Mouse (Mus musculus): ENCODE data around the gene Cd34. TPM values are rescaled to one million over a fixed set of nuclear protein-coding genes. Genes with fewer than 3 reads are reported as not detected.

Gene Cd34
- polyA plus RNA-seq, 1 experiment from 2014 or later, result 34.8 TPM

GRCm38 (mm10) chr1:194929972-194930355, 8.7 kb upstream of the Cd34 start:
- WGBS, result 74% methylated on average over 1 of the region's 1 CpGs
- ATAC-seq (ENCODE audit: low FRiP score, low TSS enrichment) (no peak), DNase-seq (no peak)
- no peaks in the 10 kb centered on the region for H3K27me3 ChIP-seq (ENCODE audit: control insufficient read depth, insufficient read depth, low read length)
- no peaks in the 10 kb centered on the region for H3K36me3 ChIP-seq (ENCODE audit: control insufficient read depth, insufficient read depth, low read length)
- H3K27ac ChIP-seq (replicated peaks; ENCODE audit: low read depth, low read length), result no peak overlapping the region
- H3K9ac ChIP-seq (replicated peaks; ENCODE audit: low read length), result no peak overlapping the region
- no peaks in the 10 kb centered on the region for H3K9me3 ChIP-seq (ENCODE audit: control insufficient read depth, low read length)
- no peaks in the 10 kb centered on the region for H3K4me1 ChIP-seq (ENCODE audit: control insufficient read depth, insufficient read depth, low read length)
- no peak overlapping the region for H3K4me3 ChIP-seq (replicated peaks; ENCODE audit: low read depth, low read length)
- H3K4me2 ChIP-seq (ENCODE audit: low read length), result no peak overlapping the region

GRCm38 (mm10) chr1:194930706-194931105, 7.9 kb upstream of the Cd34 start:
- ATAC-seq (ENCODE audit: low FRiP score, low TSS enrichment) (no peak), DNase-seq (no peak)
- Histone ChIP-seq H3K4me2 (ENCODE audit: low read length) (no peak overlapping the region), H3K4me3 (replicated peaks; ENCODE audit: low read depth, low read length) (no peak overlapping the region), H3K27ac (replicated peaks; ENCODE audit: low read depth, low read length) (no peak overlapping the region), H3K9ac (replicated peaks; ENCODE audit: low read length) (no peak overlapping the region), H3K4me1 (ENCODE audit: control insufficient read depth, insufficient read depth, low read length) (no peaks in the 10 kb centered on the region), H3K36me3 (ENCODE audit: control insufficient read depth, insufficient read depth, low read length) (no peaks in the 10 kb centered on the region), H3K27me3 (ENCODE audit: control insufficient read depth, insufficient read depth, low read length) (no peaks in the 10 kb centered on the region), H3K9me3 (ENCODE audit: control insufficient read depth, low read length) (no peaks in the 10 kb centered on the region)

- no peak overlapping the region for H3K27ac ChIP-seq (replicated peaks; ENCODE audit: low read depth, low read length)
- no peak for ATAC-seq (ENCODE audit: low FRiP score, low TSS enrichment)
- no peak for DNase-seq
- WGBS, result 50% methylated on average over 1 of the region's 1 CpGs
- H3K4me3 ChIP-seq (replicated peaks; ENCODE audit: low read depth, low read length), result no peak overlapping the region
- no peak overlapping the region for H3K9ac ChIP-seq (replicated peaks; ENCODE audit: low read length)
- H3K9me3 ChIP-seq (ENCODE audit: control insufficient read depth, low read length), result no peaks in the 10 kb centered on the region
- H3K4me1 ChIP-seq (ENCODE audit: control insufficient read depth, insufficient read depth, low read length), result peaks cover 4% of the 10 kb centered on the region; the same call in 1 of the 2 replicates
- H3K36me3 ChIP-seq (ENCODE audit: control insufficient read depth, insufficient read depth, low read length), result no peaks in the 10 kb centered on the region
- no peak overlapping the region for H3K4me2 ChIP-seq (ENCODE audit: low read length)
- no peaks in the 10 kb centered on the region; the same call in 1 of the 2 replicates for H3K27me3 ChIP-seq (ENCODE audit: control insufficient read depth, insufficient read depth, low read length)
Observed at GRCm38 (mm10) chr1:194935351-194935750, 3.3 kb upstream of the Cd34 start.

- H3K9ac ChIP-seq (replicated peaks; ENCODE audit: low read length), result no peak overlapping the region
- no peaks in the 10 kb centered on the region for H3K9me3 ChIP-seq (ENCODE audit: control insufficient read depth, low read length)
- H3K4me3 ChIP-seq (replicated peaks; ENCODE audit: low read depth, low read length), result no peak overlapping the region
- no peak overlapping the region for H3K4me2 ChIP-seq (ENCODE audit: low read length)
- H3K36me3 ChIP-seq (ENCODE audit: control insufficient read depth, insufficient read depth, low read length), result no peaks in the 10 kb centered on the region
- no peak overlapping the region for H3K27ac ChIP-seq (replicated peaks; ENCODE audit: low read depth, low read length)
- H3K27me3 ChIP-seq (ENCODE audit: control insufficient read depth, insufficient read depth, low read length), result no peaks in the 10 kb centered on the region; the same call in 1 of the 2 replicates
- H3K4me1 ChIP-seq (ENCODE audit: control insufficient read depth, insufficient read depth, low read length), result peaks cover 4% of the 10 kb centered on the region; the same call in 1 of the 2 replicates
- ATAC-seq (ENCODE audit: low FRiP score, low TSS enrichment) (no peak), DNase-seq (no peak)
Observed at GRCm38 (mm10) chr1:194941528-194941927, 2.9 kb downstream of the Cd34 start.

- no peak overlapping the region for H3K4me2 ChIP-seq (ENCODE audit: low read length)
- H3K36me3 ChIP-seq (ENCODE audit: control insufficient read depth, insufficient read depth, low read length), result no peaks in the 10 kb centered on the region
- H3K27me3 ChIP-seq (ENCODE audit: control insufficient read depth, insufficient read depth, low read length), result no peaks in the 10 kb centered on the region; the same call in 1 of the 2 replicates
- no peak overlapping the region for H3K27ac ChIP-seq (replicated peaks; ENCODE audit: low read depth, low read length)
- no peak overlapping the region for H3K4me3 ChIP-seq (replicated peaks; ENCODE audit: low read depth, low read length)
- H3K4me1 ChIP-seq (ENCODE audit: control insufficient read depth, insufficient read depth, low read length), result peaks cover 4% of the 10 kb centered on the region; the same call in 1 of the 2 replicates
- DNase-seq (no peak), ATAC-seq (ENCODE audit: low FRiP score, low TSS enrichment) (no peak)
- no peaks in the 10 kb centered on the region for H3K9me3 ChIP-seq (ENCODE audit: control insufficient read depth, low read length)
- no peak overlapping the region for H3K9ac ChIP-seq (replicated peaks; ENCODE audit: low read length)
Observed at GRCm38 (mm10) chr1:194942912-194943311, 4.3 kb downstream of the Cd34 start.

- Histone ChIP-seq H3K9me3 (ENCODE audit: control insufficient read depth, low read length) (no peaks in the 10 kb centered on the region), H3K36me3 (ENCODE audit: control insufficient read depth, insufficient read depth, low read length) (no peaks in the 10 kb centered on the region), H3K27me3 (ENCODE audit: control insufficient read depth, insufficient read depth, low read length) (no peaks in the 10 kb centered on the region; the same call in 1 of the 2 replicates), H3K4me3 (replicated peaks; ENCODE audit: low read depth, low read length) (no peak overlapping the region), H3K27ac (replicated peaks; ENCODE audit: low read depth, low read length) (no peak overlapping the region), H3K9ac (replicated peaks; ENCODE audit: low read length) (no peak overlapping the region), H3K4me2 (ENCODE audit: low read length) (no peak overlapping the region), H3K4me1 (ENCODE audit: control insufficient read depth, insufficient read depth, low read length) (peaks cover 4% of the 10 kb centered on the region; the same call in 1 of the 2 replicates)
- DNase-seq (no peak), ATAC-seq (ENCODE audit: low FRiP score, low TSS enrichment) (no peak)
- 86% methylated on average over 5 of the region's 5 CpGs for WGBS
Observed at GRCm38 (mm10) chr1:194943485-194943884, 4.9 kb downstream of the Cd34 start.

- no peaks in the 10 kb centered on the region for H3K36me3 ChIP-seq (ENCODE audit: control insufficient read depth, insufficient read depth, low read length)
- no peaks in the 10 kb centered on the region for H3K4me1 ChIP-seq (ENCODE audit: control insufficient read depth, insufficient read depth, low read length)
- H3K9me3 ChIP-seq (ENCODE audit: control insufficient read depth, low read length), result no peaks in the 10 kb centered on the region
- H3K27ac ChIP-seq (replicated peaks; ENCODE audit: low read depth, low read length), result no peak overlapping the region
- H3K4me3 ChIP-seq (replicated peaks; ENCODE audit: low read depth, low read length), result no peak overlapping the region
- no peak overlapping the region for H3K9ac ChIP-seq (replicated peaks; ENCODE audit: low read length)
- WGBS, result 76% methylated on average over 2 of the region's 2 CpGs
- no peaks in the 10 kb centered on the region for H3K27me3 ChIP-seq (ENCODE audit: control insufficient read depth, insufficient read depth, low read length)
- H3K4me2 ChIP-seq (ENCODE audit: low read length), result no peak overlapping the region
- no peak for ATAC-seq (ENCODE audit: low FRiP score, low TSS enrichment)
- DNase-seq, result no peak
Observed at GRCm38 (mm10) chr1:194945382-194945781, 6.8 kb downstream of the Cd34 start.

GRCm38 (mm10) chr1:194946467-194946866, 7.8 kb downstream of the Cd34 start:
- H3K4me2 ChIP-seq (ENCODE audit: low read length), result no peak overlapping the region
- no peak overlapping the region for H3K9ac ChIP-seq (replicated peaks; ENCODE audit: low read length)
- DNase-seq (no peak), ATAC-seq (ENCODE audit: low FRiP score, low TSS enrichment) (no peak)
- H3K9me3 ChIP-seq (ENCODE audit: control insufficient read depth, low read length), result no peaks in the 10 kb centered on the region
- no peaks in the 10 kb centered on the region for H3K27me3 ChIP-seq (ENCODE audit: control insufficient read depth, insufficient read depth, low read length)
- no peak overlapping the region for H3K4me3 ChIP-seq (replicated peaks; ENCODE audit: low read depth, low read length)
- no peaks in the 10 kb centered on the region for H3K4me1 ChIP-seq (ENCODE audit: control insufficient read depth, insufficient read depth, low read length)
- 94% methylated on average over 1 of the region's 1 CpGs for WGBS
- no peaks in the 10 kb centered on the region for H3K36me3 ChIP-seq (ENCODE audit: control insufficient read depth, insufficient read depth, low read length)
- H3K27ac ChIP-seq (replicated peaks; ENCODE audit: low read depth, low read length), result no peak overlapping the region

- Histone ChIP-seq H3K27ac (replicated peaks; ENCODE audit: low read depth, low read length) (no peak overlapping the region), H3K4me1 (ENCODE audit: control insufficient read depth, insufficient read depth, low read length) (no peaks in the 10 kb centered on the region), H3K9me3 (ENCODE audit: control insufficient read depth, low read length) (no peaks in the 10 kb centered on the region), H3K4me2 (ENCODE audit: low read length) (no peak overlapping the region), H3K36me3 (ENCODE audit: control insufficient read depth, insufficient read depth, low read length) (no peaks in the 10 kb centered on the region), H3K4me3 (replicated peaks; ENCODE audit: low read depth, low read length) (no peak overlapping the region), H3K27me3 (ENCODE audit: control insufficient read depth, insufficient read depth, low read length) (no peaks in the 10 kb centered on the region), H3K9ac (replicated peaks; ENCODE audit: low read length) (no peak overlapping the region)
- ATAC-seq (ENCODE audit: low FRiP score, low TSS enrichment), result no peak
- WGBS, result 78% methylated on average over 2 of the region's 2 CpGs
- DNase-seq, result peak; percentile 42
Observed at GRCm38 (mm10) chr1:194950913-194951312, 12.3 kb downstream of the Cd34 start.
